Mouse (Mus musculus) forebrain, embryonic 10.5 days (tissue): Measurements from ENCODE around the gene Dusp10. TPM values are rescaled to one million over a fixed set of nuclear protein-coding genes. Genes with fewer than 3 reads are reported as not detected.

ENCODE experiments used
- DNase-seq: peaks from one replicate; pipeline ENCODE4 v3.0.0-alpha.2; 2017; ENCODE audit warnings: low spot score; ENCODE audit errors: extremely low spot score
- H3K27ac ChIP-seq: fragments of 300-500 bp; sonication (generic); 2 replicates; pipeline ENCODE4 v1.5.1; 2016; ENCODE audit warnings: mild to moderate bottlenecking
- H3K27me3 ChIP-seq: fragments of 300-500 bp; sonication (generic); 2 replicates; pipeline ENCODE4 v1.6.1; 2016; ENCODE audit warnings: mild to moderate bottlenecking; ENCODE audit not compliant: poor library complexity, severe bottlenecking
- H3K36me3 ChIP-seq: fragments of 300-500 bp; sonication (generic); replicated peaks from 2 replicates; pipeline ENCODE4 v1.6.1; 2016; ENCODE audit warnings: mild to moderate bottlenecking, moderate library complexity
- H3K4me1 ChIP-seq: fragments of 300-500 bp; sonication (generic); 2 replicates; pipeline ENCODE4 v1.6.1; 2016
- H3K4me3 ChIP-seq: fragments of 300-500 bp; sonication (generic); 2 replicates; pipeline ENCODE4 v1.5.1; 2016; ENCODE audit warnings: mild to moderate bottlenecking, moderate library complexity
- H3K9me3 ChIP-seq: fragments of 300-500 bp; sonication (generic); 2 replicates; pipeline ENCODE4 v1.6.1; 2016; ENCODE audit warnings: mild to moderate bottlenecking, moderate library complexity
- WGBS: fragments of 180-500 bp; shearing (Covaris S2); methylation state at CpG from one replicate; pipeline ENCODE4 v1.1.7; 2016; 5-methylcytosine and 5-hydroxymethylcytosine counted together
- polyA plus RNA-seq: library from polyadenylated mRNA; unstranded; fragments of >200 nt; fragmentation: Nextera tagmentation; extraction: Ambion mirVana; gene quantifications from 2 replicates; pipeline ENCODE4 v1.2.1, GENCODE M21; 2016

Gene Dusp10
- polyA plus RNA-seq, 1 experiment from 2014 or later, result 6.3 TPM

- H3K9me3 ChIP-seq, result no peaks in the 10 kb centered on the region
- DNase-seq, result peak; percentile 98
- peaks cover 28% of the 10 kb centered on the region for H3K4me1 ChIP-seq
- H3K27ac ChIP-seq, result peak within 1 kb of the TSS; percentile 98
- under 1% methylated on average over 38 of the region's 38 CpGs for WGBS
- H3K27me3 ChIP-seq, result peaks cover 33% of the 10 kb centered on the region
- peak within 1 kb of the TSS; percentile 84 for H3K4me3 ChIP-seq
- peaks cover 20% of the 10 kb centered on the region for H3K36me3 ChIP-seq
These were observed 21.0 kb downstream of the Dusp10 start, which contains the start of gene 1700056E22Rik for GRCm38 (mm10) chr1:184034011-184034557. TSS of gene 1700056E22Rik (minus strand) at chr1:184034301.

DNA sequence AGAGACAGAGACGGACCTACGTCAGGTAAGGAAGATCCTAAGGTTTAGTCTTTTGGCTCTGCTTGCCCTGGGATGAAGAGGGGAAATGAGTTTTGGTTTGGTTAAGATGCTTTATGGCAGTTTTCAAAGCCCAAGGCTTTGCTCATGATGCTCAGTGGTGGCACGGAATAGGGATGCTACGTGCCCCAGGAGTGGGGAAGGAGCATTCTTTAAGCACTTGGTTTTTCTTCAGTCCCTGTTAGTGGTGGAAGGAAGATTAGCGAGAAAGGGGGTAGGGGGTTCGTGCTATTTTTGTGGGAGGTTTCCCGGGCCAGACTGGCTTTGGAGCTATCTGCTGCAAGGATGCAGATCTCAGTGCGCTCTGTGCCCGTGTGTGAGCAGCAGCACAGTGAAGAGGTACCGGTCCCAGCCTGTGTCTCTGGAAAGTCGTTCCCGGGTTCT lies 21.7 kb downstream of the Dusp10 start:
- H3K27me3 ChIP-seq, result peaks cover 33% of the 10 kb centered on the region
- peak overlapping the region; percentile 84 for H3K4me3 ChIP-seq
- H3K9me3 ChIP-seq, result no peaks in the 10 kb centered on the region
- H3K4me1 ChIP-seq, result peaks cover 28% of the 10 kb centered on the region
- WGBS, result under 1% methylated on average over 12 of the region's 12 CpGs
- H3K36me3 ChIP-seq, result peaks cover 23% of the 10 kb centered on the region
- peak overlapping the region; percentile 98 for H3K27ac ChIP-seq
- peak; percentile 44 for DNase-seq

GRCm38 (mm10) chr1:184035346-184035903 lies 22.3 kb downstream of the Dusp10 start:
- Histone ChIP-seq H3K36me3 (peaks cover 23% of the 10 kb centered on the region), H3K27ac (peak overlapping the region; percentile 98), H3K9me3 (no peaks in the 10 kb centered on the region), H3K27me3 (peaks cover 33% of the 10 kb centered on the region), H3K4me1 (peaks cover 31% of the 10 kb centered on the region), H3K4me3 (peak overlapping the region; percentile 84)
- 9% methylated on average over 12 of the region's 12 CpGs for WGBS
- no peak for DNase-seq

GRCm38 (mm10) chr1:184037802-184038201 lies 24.7 kb downstream of the Dusp10 start:
- no peak overlapping the region for H3K27ac ChIP-seq
- DNase-seq, result no peak
- 90% methylated on average over 4 of the region's 4 CpGs for WGBS
- peaks cover 16% of the 10 kb centered on the region for H3K27me3 ChIP-seq
- H3K4me1 ChIP-seq, result peaks cover 31% of the 10 kb centered on the region
- no peaks in the 10 kb centered on the region for H3K9me3 ChIP-seq
- no peak overlapping the region for H3K4me3 ChIP-seq
- peaks cover 23% of the 10 kb centered on the region for H3K36me3 ChIP-seq

DNA sequence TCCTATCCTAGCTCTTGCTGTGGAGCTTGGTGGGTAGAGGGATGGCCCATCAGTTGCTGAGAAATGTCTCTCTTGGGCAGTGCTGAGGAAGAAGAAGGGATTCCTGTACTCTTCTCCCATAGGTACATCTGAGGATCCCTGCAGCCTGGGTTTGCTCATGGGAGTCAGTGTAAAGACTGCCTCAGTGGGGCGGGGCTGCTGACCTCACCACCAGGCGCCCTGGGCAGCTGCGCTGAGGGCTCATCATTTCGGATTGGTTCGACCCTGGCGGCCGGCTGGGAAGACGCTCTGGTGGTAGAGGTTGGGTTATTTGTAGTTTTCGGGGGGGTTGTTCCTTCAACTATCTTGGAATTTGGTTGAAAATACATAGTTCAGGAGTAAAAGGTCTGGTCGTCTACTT lies 26.2 kb downstream of the Dusp10 start:
- peaks cover 23% of the 10 kb centered on the region for H3K36me3 ChIP-seq
- no peaks in the 10 kb centered on the region for H3K9me3 ChIP-seq
- WGBS, result 92% methylated on average over 10 of the region's 10 CpGs
- peaks cover 16% of the 10 kb centered on the region for H3K27me3 ChIP-seq
- H3K4me1 ChIP-seq, result peaks cover 24% of the 10 kb centered on the region
- H3K4me3 ChIP-seq, result no peak overlapping the region
- no peak for DNase-seq
- no peak overlapping the region for H3K27ac ChIP-seq

DNA sequence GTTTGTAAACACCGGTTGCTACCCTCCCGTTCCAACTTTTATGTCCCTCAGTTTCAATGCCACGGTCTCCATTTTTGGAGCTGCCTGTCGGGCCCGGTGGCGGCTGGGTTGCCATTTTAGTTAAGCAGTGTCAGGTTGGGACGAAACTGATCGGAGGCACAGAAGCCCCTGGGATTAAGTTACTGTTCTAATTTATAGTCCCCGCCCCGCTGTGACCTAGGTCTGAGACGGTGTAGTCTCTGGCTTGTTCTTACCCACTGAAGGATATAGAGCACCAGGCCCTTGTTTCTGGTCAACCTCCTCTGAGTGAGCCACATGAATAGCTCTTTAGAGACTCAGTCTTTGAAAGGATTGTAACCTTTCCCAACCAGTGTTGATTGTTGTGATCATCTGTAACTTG lies 27.1 kb downstream of the Dusp10 start:
- H3K4me3 ChIP-seq, result no peak overlapping the region
- H3K4me1 ChIP-seq, result peaks cover 21% of the 10 kb centered on the region
- no peak overlapping the region for H3K27ac ChIP-seq
- peaks cover 23% of the 10 kb centered on the region for H3K36me3 ChIP-seq
- H3K9me3 ChIP-seq, result no peaks in the 10 kb centered on the region
- WGBS, result 85% methylated on average over 11 of the region's 11 CpGs
- H3K27me3 ChIP-seq, result peaks cover 16% of the 10 kb centered on the region
- no peak for DNase-seq

GRCm38 (mm10) chr1:184040906-184041305 lies 27.8 kb downstream of the Dusp10 start:
- H3K4me1 ChIP-seq, result peaks cover 19% of the 10 kb centered on the region
- WGBS, result 88% methylated on average over 1 of the region's 1 CpGs
- no peak overlapping the region for H3K27ac ChIP-seq
- peaks cover 23% of the 10 kb centered on the region for H3K36me3 ChIP-seq
- peaks cover 11% of the 10 kb centered on the region for H3K27me3 ChIP-seq
- H3K9me3 ChIP-seq, result no peaks in the 10 kb centered on the region
- DNase-seq, result no peak
- no peak overlapping the region for H3K4me3 ChIP-seq

- Histone ChIP-seq H3K9me3 (no peaks in the 10 kb centered on the region), H3K36me3 (peaks cover 21% of the 10 kb centered on the region), H3K27ac (no peak overlapping the region), H3K4me1 (peaks cover 20% of the 10 kb centered on the region; the same call in 1 of the 2 replicates), H3K4me3 (no peak overlapping the region), H3K27me3 (peaks cover 4% of the 10 kb centered on the region; the same call in 1 of the 2 replicates)
- no peak for DNase-seq
- 77% methylated on average over 9 of the region's 9 CpGs for WGBS
These were observed 28.9 kb downstream of the Dusp10 start for GRCm38 (mm10) chr1:184041778-184042573.

DNA sequence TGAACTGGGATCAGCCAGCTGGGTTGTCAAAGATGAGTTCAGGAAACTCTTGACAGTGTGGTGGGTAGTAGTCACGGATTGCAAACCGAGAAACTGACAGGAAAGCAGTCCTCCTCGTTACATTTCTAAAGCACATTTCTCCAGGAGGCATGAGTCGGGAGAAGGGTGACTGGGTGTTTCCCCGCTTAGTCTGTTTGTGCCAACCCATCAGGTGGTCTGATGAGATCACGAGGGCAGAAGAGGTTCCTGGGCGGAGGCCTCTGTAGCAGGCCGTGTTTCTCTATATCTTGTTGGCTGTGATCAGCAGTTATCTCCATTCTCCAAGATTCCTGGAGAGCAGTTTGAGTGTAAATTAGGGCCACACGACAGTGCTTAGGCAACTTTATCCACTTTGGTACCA lies 29.6 kb downstream of the Dusp10 start:
- peaks cover 20% of the 10 kb centered on the region; the same call in 1 of the 2 replicates for H3K4me1 ChIP-seq
- DNase-seq, result no peak
- no peak overlapping the region for H3K27ac ChIP-seq
- H3K4me3 ChIP-seq, result no peak overlapping the region
- H3K27me3 ChIP-seq, result no peaks in the 10 kb centered on the region
- WGBS, result 82% methylated on average over 9 of the region's 9 CpGs
- H3K9me3 ChIP-seq, result no peaks in the 10 kb centered on the region
- peaks cover 13% of the 10 kb centered on the region for H3K36me3 ChIP-seq

- H3K27ac ChIP-seq, result no peak overlapping the region
- WGBS, result 88% methylated on average over 5 of the region's 6 CpGs
- H3K4me3 ChIP-seq, result no peak overlapping the region
- H3K36me3 ChIP-seq, result peaks cover 8% of the 10 kb centered on the region
- DNase-seq, result no peak
- no peaks in the 10 kb centered on the region for H3K9me3 ChIP-seq
- peaks cover 20% of the 10 kb centered on the region; the same call in 1 of the 2 replicates for H3K4me1 ChIP-seq
- H3K27me3 ChIP-seq, result no peaks in the 10 kb centered on the region
These were observed 30.3 kb downstream of the Dusp10 start for GRCm38 (mm10) chr1:184043391-184043790.

DNA sequence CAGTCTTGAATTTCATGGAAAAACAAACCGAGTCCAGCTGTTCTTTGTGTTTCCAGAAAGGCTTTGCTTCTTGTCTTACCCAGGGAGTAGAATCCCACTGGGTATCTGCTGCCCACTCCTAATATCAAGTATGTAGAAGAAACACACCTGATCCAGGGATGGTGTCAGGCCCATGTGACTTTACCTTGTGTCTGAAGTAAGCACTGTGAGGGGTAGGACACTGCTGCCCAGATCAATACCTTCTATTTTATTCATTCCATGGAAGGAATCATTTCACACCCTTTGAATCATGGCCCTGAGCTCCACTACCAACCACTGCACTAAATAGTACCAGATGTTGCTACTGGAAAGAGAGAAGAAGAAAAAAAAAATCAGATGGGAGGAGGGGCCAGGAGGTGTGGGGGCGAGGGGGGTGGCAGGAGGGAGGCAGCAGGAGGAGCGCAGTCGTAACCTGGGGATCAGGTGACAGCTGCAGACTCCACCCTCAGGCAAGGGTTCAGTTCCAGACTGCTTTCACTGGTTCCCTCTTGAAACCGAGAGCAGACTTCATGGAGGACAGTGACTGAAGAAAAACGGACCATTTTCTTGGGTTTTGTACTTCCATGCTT lies 33.1 kb downstream of the Dusp10 start:
- no peak for DNase-seq
- 46% methylated on average over 6 of the region's 6 CpGs for WGBS
- Histone ChIP-seq H3K27ac (no peak overlapping the region), H3K4me1 (peaks cover 16% of the 10 kb centered on the region; the same call in 1 of the 2 replicates), H3K27me3 (no peaks in the 10 kb centered on the region), H3K4me3 (no peak overlapping the region), H3K36me3 (no peaks in the 10 kb centered on the region), H3K9me3 (no peaks in the 10 kb centered on the region)

GRCm38 (mm10) chr1:184047818-184048217 lies 34.7 kb downstream of the Dusp10 start:
- Histone ChIP-seq H3K4me1 (peaks cover 16% of the 10 kb centered on the region), H3K27me3 (no peaks in the 10 kb centered on the region), H3K9me3 (no peaks in the 10 kb centered on the region), H3K27ac (no peak overlapping the region), H3K36me3 (no peaks in the 10 kb centered on the region), H3K4me3 (no peak overlapping the region)
- WGBS, result 90% methylated on average over 9 of the region's 9 CpGs
- no peak for DNase-seq
